In the genomic region with DNA sequence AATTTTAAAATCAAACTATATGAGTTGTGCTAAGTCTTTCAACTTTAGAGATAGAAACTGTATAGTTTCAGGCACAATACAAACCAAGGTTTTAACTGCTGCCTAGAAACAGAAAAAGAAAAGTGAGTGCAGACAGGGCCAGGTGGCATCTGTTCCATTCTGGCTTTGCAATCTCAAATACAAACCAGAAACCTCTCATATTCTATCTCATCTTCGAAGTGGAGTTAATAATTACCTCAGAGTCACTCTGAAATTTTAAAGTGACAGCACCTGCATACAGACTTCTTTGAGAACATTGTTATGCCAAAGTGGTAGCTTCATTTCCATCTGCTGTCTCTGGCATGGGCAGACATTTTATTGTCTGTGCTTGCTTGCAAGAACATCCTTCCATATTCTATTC, we compare ENCODE assay signal across 18 mouse cellular contexts.
"Had no signal": no experiment of that assay in that cellular context is flagged by ENCODE, and none has a peak within 500 bp of the region (broad histone marks: within the 10 kb centered on the region; RNA-seq: fewer than 3 reads in every experiment).

No protein-coding gene starts in this region.

- H3K4me2 ChIP-seq: liver, embryonic 12.5 days; liver, embryonic 15.5 days; midbrain, embryonic 12.5 days; neural tube, embryonic 13.5 days had no signal

- H3K27ac ChIP-seq: liver, embryonic 12.5 days; liver, embryonic 15.5 days; midbrain, embryonic 12.5 days; neural tube, embryonic 13.5 days had no signal

- H3K9me3 ChIP-seq: liver, embryonic 12.5 days; liver, embryonic 15.5 days; midbrain, embryonic 12.5 days; neural tube, embryonic 13.5 days had no signal

- H3K9ac ChIP-seq: liver, embryonic 12.5 days; liver, embryonic 15.5 days; midbrain, embryonic 12.5 days; neural tube, embryonic 13.5 days had no signal

- H3K36me3 ChIP-seq: liver, embryonic 12.5 days; liver, embryonic 15.5 days; midbrain, embryonic 12.5 days; neural tube, embryonic 13.5 days had no signal

- DNase-seq: kidney, adult 18-20 months; kidney, adult 9 months; kidney, postnatal 14 days; kidney, postnatal 4 days; lung, adult 2 months; lung, postnatal 14 days; lung, postnatal 4 days; retina, postnatal 1 day; right cerebral cortex, postnatal 25 days; spleen, adult 18-20 months; thymus, adult 18-20 months; thymus, postnatal 36 days had no signal

- ATAC-seq: liver, embryonic 12.5 days; midbrain, embryonic 16.5 days had no signal

- H3K27me3 ChIP-seq: liver, embryonic 12.5 days; liver, embryonic 15.5 days; midbrain, embryonic 12.5 days; neural tube, embryonic 13.5 days had no signal

- H3K4me3 ChIP-seq: liver, embryonic 12.5 days; liver, embryonic 15.5 days; midbrain, embryonic 12.5 days; myocyte; neural tube, embryonic 13.5 days had no signal

- H3K4me1 ChIP-seq: liver, embryonic 12.5 days; liver, embryonic 15.5 days; midbrain, embryonic 12.5 days; neural tube, embryonic 13.5 days had no signal
